Mouse (Mus musculus): ENCODE data around the gene Gsto2.

- TF ChIP-seq EP300 (IDR thresholded peaks at IDR 0.05; ENCODE audit: low read depth) (no peak), CTCF (IDR thresholded peaks at IDR 0.05; ENCODE audit: low read depth) (no peak)
Observed at GRCm38 (mm10) chr19:47831111-47831510, 34.2 kb upstream of the Gsto2 start.
